Mouse (Mus musculus) megakaryocyte, adult 5-6 weeks (primary cell): Measurements from ENCODE around the gene Ostc. TPM values are rescaled to one million over a fixed set of nuclear protein-coding genes. Genes with fewer than 3 reads are reported as not detected.

Experiments used
- ATAC-seq: 2 replicates; pipeline ENCODE4 v1.8.0; 2016; ENCODE audit warnings: mild to moderate bottlenecking, inconsistent platforms; ENCODE audit not compliant: poor library complexity, severe bottlenecking
- total RNA-seq, 2 experiments: library from RNA; stranded (forward) in 1 of 2; stranded (reverse) in 1 of 2; fragments of 153-499, 151-499 nt in 1 of 2; fragments of 221-1000, 200-1000 nt in 1 of 2; gene quantifications; 2 replicates each; pipeline versions ENCODE4 v1.2.3 to v1.2.4; 2015 to 2017

The Ostc gene
- total RNA-seq, 2 experiments from 2014 or later = 173 to 233 TPM

- no peak for ATAC-seq
Measured at GRCm38 (mm10) chr3:130646110-130646810, 63.0 kb downstream of the Ostc start.

Other genes with a start within 250 kb of the Ostc start
- not detected in 2 replicates for gene Etnppl, start 92.0 kb downstream of the Ostc start, total RNA-seq (2015)
- not detected in 2 replicates for gene Etnppl, start 92.0 kb downstream of the Ostc start, total RNA-seq (2017)
- gene Rpl34, start 21.0 kb upstream of the Ostc start, total RNA-seq (2015) = 1,043 and 1,097 TPM in 2 replicates
- gene Rpl34, start 21.0 kb upstream of the Ostc start, total RNA-seq (2017) = 2,083 and 2,603 TPM in 2 replicates